Mouse (Mus musculus): Measurements from ENCODE around the gene Kazn.

DNA sequence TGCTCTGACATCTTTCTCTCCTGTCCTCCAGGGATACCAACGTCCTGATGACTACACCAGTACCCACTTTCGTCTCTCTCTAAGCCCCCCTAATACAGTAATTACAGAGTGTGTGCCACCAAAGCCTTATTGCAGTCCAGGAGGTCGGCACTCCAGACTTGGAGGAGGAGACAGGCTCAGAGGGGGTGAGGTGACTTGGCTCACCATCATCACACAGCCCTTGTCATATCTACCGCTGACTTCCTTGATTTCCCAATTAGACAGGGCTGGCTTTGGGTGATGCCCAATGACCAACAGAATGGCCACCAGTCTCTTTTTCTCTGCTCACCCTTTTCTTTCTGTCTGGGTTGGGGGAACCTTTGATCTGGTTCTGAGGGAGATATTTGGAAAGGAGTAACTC lies 156.5 kb downstream of the Kazn start:
- TF ChIP-seq GATA1 (IDR thresholded peaks at IDR 0.05; ENCODE audit: low read length) (no peak), TAL1 (IDR thresholded peaks at IDR 0.05; ENCODE audit: low read length) (no peak)

Measured in erythroblast, embryonic 14.5 days (primary cell).